Mouse (Mus musculus): Measurements from ENCODE around the gene Dock2.
"Not testable (repeated sequence)": the region's sequence is repeated elsewhere in the genome, so short reads cannot be mapped to it uniquely, and the experiment has no call there.

Dock2 gene

GRCm38 (mm10) chr11:34291304-34291703, 492.4 kb downstream of the Dock2 start:
- DNase-seq (ENCODE audit: low read depth, low spot score) = no peak

DNA sequence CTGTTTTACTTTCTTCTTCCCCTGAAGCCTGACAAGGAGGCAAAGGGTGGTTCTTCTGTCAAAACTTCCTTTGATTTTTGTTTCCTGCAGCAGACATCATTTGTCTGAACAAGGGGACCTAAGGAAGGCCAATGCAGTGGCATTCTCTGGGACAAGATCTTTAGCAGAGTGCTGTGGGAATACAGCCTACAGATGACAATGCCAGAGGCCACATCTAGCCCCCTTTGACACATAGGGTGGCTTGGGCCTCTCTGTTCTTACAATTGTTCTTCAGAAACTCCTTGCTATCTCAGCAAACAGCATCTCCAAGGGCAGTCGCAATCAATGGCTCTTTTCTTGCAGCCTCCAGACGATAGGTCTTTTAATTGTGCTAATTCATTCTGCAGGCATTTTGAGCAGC, 493.0 kb downstream of the Dock2 start:
- no peak for DNase-seq (ENCODE audit: low read depth, low spot score)

- DNase-seq (ENCODE audit: low read depth, low spot score) = no peak
Observed at GRCm38 (mm10) chr11:34290265-34290664, 493.4 kb downstream of the Dock2 start.

GRCm38 (mm10) chr11:34284124-34284808, 499.4 kb downstream of the Dock2 start:
- no peak for DNase-seq (ENCODE audit: low read depth, low spot score)

GRCm38 (mm10) chr11:34277047-34277445, 506.6 kb downstream of the Dock2 start:
- no peak for DNase-seq (ENCODE audit: low read depth, low spot score)

GRCm38 (mm10) chr11:34276363-34277046, 507.2 kb downstream of the Dock2 start:
- no peak for DNase-seq (ENCODE audit: low read depth, low spot score)

DNA sequence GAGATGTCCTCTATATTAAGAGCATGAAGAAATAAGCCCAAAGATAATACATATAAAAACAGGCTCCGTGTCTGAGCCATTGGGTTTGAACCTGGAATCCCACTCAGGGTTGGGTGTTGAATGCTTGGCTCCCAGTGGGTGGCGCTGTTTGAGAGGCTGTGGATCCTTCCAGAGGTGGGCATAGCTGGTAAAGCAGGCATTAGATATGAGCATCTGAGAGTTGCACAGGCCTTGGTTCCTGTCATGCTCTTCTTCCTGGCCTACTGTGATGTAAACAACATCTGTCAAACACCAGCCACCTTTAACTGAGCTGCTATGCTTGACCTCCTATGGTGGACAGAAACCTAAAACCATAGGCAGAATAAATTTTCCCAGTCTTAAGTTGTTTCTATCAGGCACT, 507.8 kb downstream of the Dock2 start:
- DNase-seq (ENCODE audit: low read depth, low spot score) = peak; percentile 40

DNA sequence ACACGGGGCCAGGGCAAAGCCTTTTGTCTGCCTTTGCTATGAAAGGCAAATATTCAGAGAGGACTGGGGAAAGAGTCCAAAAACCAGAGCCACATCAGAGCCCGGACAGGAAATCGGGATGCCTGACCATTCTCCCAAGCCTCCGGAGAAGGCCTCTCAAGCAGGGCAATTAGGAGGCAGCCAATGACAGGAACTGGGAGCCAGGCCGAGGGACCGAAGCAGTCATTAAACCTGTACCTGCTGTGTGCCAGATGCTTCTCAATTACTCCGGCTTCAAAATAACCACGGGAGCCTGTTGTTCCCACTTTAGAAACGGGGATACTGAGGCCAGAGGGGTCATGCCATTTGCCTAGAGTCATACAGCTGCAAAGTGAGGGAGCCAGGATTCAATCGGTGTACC, 511.7 kb downstream of the Dock2 start:
- DNase-seq (ENCODE audit: low read depth, low spot score) = no peak

DNA sequence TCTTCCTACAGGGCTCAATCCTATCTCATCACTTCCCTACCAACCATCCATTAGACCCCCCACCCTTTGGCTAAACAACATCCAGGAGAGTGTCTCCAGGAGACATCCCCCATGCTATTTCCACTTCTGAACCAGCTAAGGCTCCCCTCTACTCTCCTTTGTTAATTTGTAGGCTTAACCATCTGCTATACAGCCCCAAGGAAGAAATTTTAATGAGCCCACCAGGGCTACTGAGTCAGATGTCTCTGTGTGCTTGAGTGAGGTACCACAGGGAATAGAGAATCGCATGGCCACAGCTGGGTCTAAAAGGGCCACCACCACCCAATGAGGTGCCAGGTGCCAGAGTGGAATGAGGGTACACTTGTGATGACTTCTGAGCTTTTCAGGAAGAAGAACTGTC, 519.6 kb downstream of the Dock2 start:
- DNase-seq (ENCODE audit: low read depth, low spot score) = no peak

- no peak for DNase-seq (ENCODE audit: low read depth, low spot score)
Observed at GRCm38 (mm10) chr11:34258849-34259469, 524.7 kb downstream of the Dock2 start.

GRCm38 (mm10) chr11:34257548-34258189, 526.0 kb downstream of the Dock2 start:
- DNase-seq (ENCODE audit: low read depth, low spot score) = no peak

GRCm38 (mm10) chr11:34242979-34243378, 540.7 kb downstream of the Dock2 start:
- no peak for DNase-seq (ENCODE audit: low read depth, low spot score)

DNA sequence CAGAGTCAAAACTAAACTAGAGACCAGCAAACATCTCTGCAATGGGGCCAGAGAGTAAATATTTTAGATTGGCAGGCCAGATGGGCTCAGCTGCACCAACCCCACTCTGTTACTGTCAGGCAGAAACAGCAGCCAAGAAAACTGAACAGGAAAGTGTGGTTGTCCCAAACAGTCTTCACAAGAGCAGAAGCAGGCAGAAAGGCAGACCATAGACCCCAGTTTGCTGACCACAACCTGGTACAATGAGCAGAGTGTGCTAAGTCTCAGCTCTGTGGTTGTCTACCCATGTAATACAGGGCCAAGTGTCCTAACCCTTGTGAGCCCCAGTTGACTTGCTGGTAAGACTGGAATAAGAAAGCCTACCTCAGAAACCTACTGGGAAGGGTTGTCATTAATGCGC, 543.4 kb downstream of the Dock2 start:
- no peak for DNase-seq (ENCODE audit: low read depth, low spot score)

DNA sequence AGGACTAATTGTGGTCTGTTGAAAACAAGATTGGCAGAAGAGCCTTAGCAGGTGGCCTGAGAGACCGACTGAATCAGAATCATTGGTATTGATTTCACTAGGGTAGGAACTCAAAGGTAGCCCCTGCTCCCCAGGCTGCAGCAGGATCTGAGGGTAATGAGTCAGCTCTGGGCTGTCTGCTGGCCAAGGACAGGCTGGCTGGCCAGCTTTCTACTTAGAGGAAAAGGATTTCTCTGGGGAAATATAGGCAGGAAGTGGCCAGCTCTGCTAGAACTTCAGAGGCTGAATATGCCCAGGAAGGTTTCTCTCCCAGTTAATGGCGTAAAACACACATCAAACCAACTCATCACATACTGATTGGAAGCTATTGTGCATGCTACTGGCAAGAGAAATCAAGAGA, 544.0 kb downstream of the Dock2 start:
- no peak for DNase-seq (ENCODE audit: low read depth, low spot score)

DNA sequence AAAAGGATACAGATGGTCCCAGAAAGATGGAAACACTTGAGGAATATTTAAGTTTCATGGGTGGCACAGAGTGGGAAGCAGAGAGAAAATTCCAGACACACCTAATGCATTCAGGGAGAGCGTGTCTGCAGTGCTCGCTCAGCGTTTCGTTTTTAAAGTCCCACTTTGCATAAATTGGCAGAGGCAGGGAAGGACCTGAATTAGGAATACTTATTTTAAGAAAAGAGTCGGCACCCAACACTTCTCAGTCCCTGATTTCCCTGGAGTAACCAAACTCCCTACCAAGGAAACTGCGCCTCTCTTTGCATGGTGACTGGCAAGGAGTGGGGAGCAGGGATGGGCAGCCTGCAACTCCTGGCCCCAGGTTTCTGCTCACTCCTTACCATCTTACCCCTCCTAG, 546.8 kb downstream of the Dock2 start:
- no peak for DNase-seq (ENCODE audit: low read depth, low spot score)

GRCm38 (mm10) chr11:34236091-34236759, 547.5 kb downstream of the Dock2 start:
- DNase-seq (ENCODE audit: low read depth, low spot score) = peak; percentile 70

GRCm38 (mm10) chr11:34228758-34229364, 554.8 kb downstream of the Dock2 start:
- peak; percentile 66 for DNase-seq (ENCODE audit: low read depth, low spot score)

DNA sequence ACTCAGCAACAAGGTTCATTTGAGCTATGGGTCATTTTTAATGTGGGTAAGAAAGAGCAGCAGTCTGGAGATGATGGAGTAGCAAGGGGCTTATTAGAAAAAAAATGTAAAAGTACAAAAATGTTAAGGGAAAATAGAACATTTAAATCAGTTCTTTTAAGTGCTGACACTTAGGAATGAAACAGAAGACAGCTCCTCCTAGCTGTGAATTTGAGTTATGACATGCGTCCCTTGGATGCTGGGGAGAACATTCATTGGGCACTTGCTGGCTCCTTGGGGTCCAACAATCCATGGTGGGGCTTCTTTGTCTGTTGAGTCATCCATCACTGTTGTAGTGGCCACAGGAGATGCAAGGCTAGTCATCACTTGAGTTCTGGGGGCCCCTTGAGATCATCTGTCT, 556.5 kb downstream of the Dock2 start:
- peak; percentile 44 for DNase-seq (ENCODE audit: low read depth, low spot score)

- DNase-seq (ENCODE audit: low read depth, low spot score) = not testable (repeated sequence)
Observed at GRCm38 (mm10) chr11:34220596-34220995, 563.1 kb downstream of the Dock2 start.

- DNase-seq (ENCODE audit: low read depth, low spot score) = peak; percentile 76
Observed at GRCm38 (mm10) chr11:34212853-34213252, 570.8 kb downstream of the Dock2 start.

GRCm38 (mm10) chr11:34207989-34208388, 575.7 kb downstream of the Dock2 start, which contains the start of gene Foxi1:
Gene Foxi1 (minus strand): TSS chr11:34208089.
- no peak for DNase-seq (ENCODE audit: low read depth, low spot score)
